ENCODE assay signal across 25 mouse cellular contexts in the genomic region with DNA sequence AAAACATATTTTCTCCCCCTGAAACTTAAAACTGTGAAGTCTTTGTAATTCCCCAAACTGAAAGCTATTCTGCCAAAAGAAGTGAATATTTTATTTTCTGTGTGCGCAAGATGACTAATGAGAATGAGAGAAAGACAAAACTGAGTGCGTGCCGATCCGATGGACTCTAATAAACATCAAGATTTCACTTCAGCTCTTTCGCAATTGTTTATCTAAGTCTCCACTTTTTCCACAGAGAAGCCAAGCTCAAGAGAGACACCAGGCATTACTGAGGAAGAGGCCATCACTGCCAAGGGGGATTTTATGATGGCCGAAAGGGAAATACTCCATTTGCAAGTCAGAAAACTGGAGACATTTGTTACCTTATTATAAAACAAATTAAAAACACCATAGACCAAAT.
"Had no signal": no experiment of that assay in that cellular context is flagged by ENCODE, and none has a peak within 500 bp of the region (broad histone marks: within the 10 kb centered on the region; RNA-seq: fewer than 3 reads in every experiment).

No protein-coding gene starts in this region.

- H3K27me3 ChIP-seq: heart, embryonic 15.5 days; hindbrain, embryonic 13.5 days; hindbrain, embryonic 15.5 days; kidney, embryonic 15.5 days; limb, embryonic 13.5 days; limb, embryonic 15.5 days had no signal

- H3K4me2 ChIP-seq: heart, embryonic 11.5 days; heart, embryonic 13.5 days; heart, embryonic 15.5 days; hindbrain, embryonic 13.5 days; hindbrain, embryonic 15.5 days; kidney, embryonic 15.5 days; limb, embryonic 13.5 days; limb, embryonic 15.5 days had no signal

- DNase-seq: gastrocnemius, postnatal 14 days; gastrocnemius, postnatal 36 days; heart, adult 11 months; heart, adult 2 months; heart, postnatal 14 days; heart, postnatal 36 days; kidney, adult 11 months; kidney, adult 2 months; kidney, adult 9 months; kidney, postnatal 14 days; kidney, postnatal 36 days; layer of hippocampus, adult 9-11 months; layer of hippocampus, postnatal 36 days; left cerebral cortex, postnatal 4 days had no signal

- H3K9me3 ChIP-seq: heart, embryonic 13.5 days; heart, embryonic 15.5 days; hindbrain, embryonic 13.5 days; hindbrain, embryonic 15.5 days; kidney, embryonic 15.5 days; limb, embryonic 13.5 days; limb, embryonic 15.5 days had no signal

- H3K4me1 ChIP-seq: heart, embryonic 13.5 days; heart, embryonic 15.5 days; hindbrain, embryonic 13.5 days; hindbrain, embryonic 15.5 days; kidney, embryonic 15.5 days; limb, embryonic 13.5 days; limb, embryonic 15.5 days had no signal

- H3K27ac ChIP-seq: heart, adult 2 months; heart, embryonic 13.5 days; heart, embryonic 15.5 days; hindbrain, embryonic 13.5 days; hindbrain, embryonic 15.5 days; hindbrain, postnatal 0 days; kidney, embryonic 15.5 days; kidney, postnatal 0 days; limb, embryonic 13.5 days; limb, embryonic 15.5 days had no signal

- H3K4me3 ChIP-seq: heart, adult 2 months; heart, embryonic 13.5 days; heart, embryonic 15.5 days; hindbrain, embryonic 13.5 days; hindbrain, embryonic 15.5 days; kidney, embryonic 15.5 days; limb, embryonic 13.5 days; limb, embryonic 15.5 days had no signal

- ATAC-seq: hindbrain, postnatal 0 days; intestine, embryonic 16.5 days had no signal

- H3K9ac ChIP-seq: heart, embryonic 13.5 days; heart, embryonic 15.5 days; hindbrain, embryonic 13.5 days; hindbrain, embryonic 15.5 days; kidney, embryonic 15.5 days; limb, embryonic 13.5 days; limb, embryonic 15.5 days had no signal

- H3K36me3 ChIP-seq: heart, embryonic 13.5 days; heart, embryonic 15.5 days; hindbrain, embryonic 13.5 days; hindbrain, embryonic 15.5 days; kidney, embryonic 15.5 days; limb, embryonic 13.5 days; limb, embryonic 15.5 days had no signal
